Mouse (Mus musculus) midbrain, embryonic 10.5 days (tissue): Measurements from ENCODE around the gene Gfod2. TPM values are rescaled to one million over a fixed set of nuclear protein-coding genes. Genes with fewer than 3 reads are reported as not detected.

Experiments used
- DNase-seq: peaks from one replicate; pipeline ENCODE4 v3.0.0-alpha.2; 2017; ENCODE audit warnings: low spot score
- H3K27ac ChIP-seq: fragments of 300-500 bp; sonication (generic); replicated peaks from 2 replicates; pipeline ENCODE4 v1.5.1; 2016; ENCODE audit warnings: mild to moderate bottlenecking
- H3K27me3 ChIP-seq: fragments of 300-500 bp; sonication (generic); 2 replicates; pipeline ENCODE4 v1.6.1; 2016; ENCODE audit warnings: low read depth, mild to moderate bottlenecking; ENCODE audit not compliant: poor library complexity, severe bottlenecking
- H3K36me3 ChIP-seq: fragments of 300-500 bp; sonication (generic); 2 replicates; pipeline ENCODE4 v1.6.1; 2016; ENCODE audit warnings: mild to moderate bottlenecking, moderate library complexity
- H3K4me1 ChIP-seq: fragments of 300-500 bp; sonication (generic); 2 replicates; pipeline ENCODE4 v1.6.1; 2016
- H3K4me3 ChIP-seq: fragments of 300-500 bp; sonication (generic); 2 replicates; pipeline ENCODE4 v1.5.1; 2016; ENCODE audit warnings: mild to moderate bottlenecking, moderate library complexity
- H3K9me3 ChIP-seq: fragments of 300-500 bp; sonication (generic); replicated peaks from 2 replicates; pipeline ENCODE4 v1.6.1; 2016; ENCODE audit warnings: mild to moderate bottlenecking
- WGBS: fragments of 180-500 bp; shearing (Covaris S2); methylation state at CpG from one replicate; pipeline ENCODE4 v1.1.7; 2016; 5-methylcytosine and 5-hydroxymethylcytosine counted together
- polyA plus RNA-seq: library from polyadenylated mRNA; unstranded; fragments of >200 nt; fragmentation: Nextera tagmentation; extraction: Ambion mirVana; gene quantifications from 2 replicates; pipeline ENCODE4 v1.2.1, GENCODE M21; 2016

The Gfod2 gene
- polyA plus RNA-seq, 1 experiment from 2014 or later, result 35.0 TPM

DNA sequence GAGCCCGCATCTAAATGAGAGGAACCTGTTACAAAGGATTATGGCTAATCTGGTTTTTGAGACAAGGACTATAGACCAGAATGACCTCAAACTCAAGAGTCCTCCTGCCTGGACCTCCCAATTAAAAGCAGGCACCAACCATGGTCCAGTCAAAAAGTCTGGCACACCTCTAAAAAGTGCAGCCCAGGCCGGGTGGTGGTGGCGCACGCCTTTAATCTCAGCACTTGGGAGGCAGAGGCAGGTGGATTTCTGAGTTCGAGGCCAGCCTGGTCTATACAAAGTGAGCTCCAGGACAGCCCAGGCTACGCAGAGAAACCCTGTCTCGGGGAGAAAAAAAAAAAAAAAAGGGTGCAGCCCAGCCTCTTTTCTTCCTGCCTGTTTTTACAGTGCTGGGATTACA, 73.1 kb downstream of the Gfod2 start:
- no peaks in the 10 kb centered on the region for H3K27me3 ChIP-seq
- no peak overlapping the region for H3K4me3 ChIP-seq
- peaks cover 15% of the 10 kb centered on the region for H3K4me1 ChIP-seq
- 79% methylated on average over 7 of the region's 7 CpGs for WGBS
- no peaks in the 10 kb centered on the region for H3K9me3 ChIP-seq
- H3K36me3 ChIP-seq, result peaks cover 42% of the 10 kb centered on the region
- DNase-seq, result no peak
- no peak overlapping the region for H3K27ac ChIP-seq

DNA sequence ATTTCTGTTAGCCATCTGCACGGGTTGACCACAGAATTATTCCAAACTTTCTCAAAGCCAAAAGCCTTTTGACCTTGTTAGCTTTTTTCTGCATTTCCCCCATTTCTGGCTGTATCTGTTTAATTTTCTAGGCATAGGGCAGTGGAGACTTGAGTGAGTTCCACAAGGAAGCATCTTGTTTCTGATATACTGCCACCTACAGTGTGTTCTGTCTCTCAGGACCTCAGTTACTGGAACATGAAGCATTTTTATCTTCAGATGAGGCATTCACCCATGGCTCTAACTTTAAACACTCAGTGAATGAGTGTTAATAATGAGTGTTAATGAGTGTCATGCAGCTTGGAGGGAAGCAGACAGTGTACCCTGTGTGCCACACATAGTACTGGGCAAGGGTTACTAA, 80.6 kb downstream of the Gfod2 start:
- Histone ChIP-seq H3K27ac (no peak overlapping the region), H3K27me3 (no peaks in the 10 kb centered on the region), H3K4me3 (no peak overlapping the region), H3K9me3 (no peaks in the 10 kb centered on the region), H3K36me3 (peaks cover 98% of the 10 kb centered on the region), H3K4me1 (no peaks in the 10 kb centered on the region)
- DNase-seq, result no peak
- 88% methylated on average over 1 of the region's 1 CpGs for WGBS

Other genes starting within 250 kb of the Gfod2 start
- gene Hsd11b2, start 239.9 kb downstream of the Gfod2 start, polyA plus RNA-seq, result 28.8 and 30.2 TPM in 2 replicates
- 85.4 and 101 TPM in 2 replicates for gene Atp6v0d1, start 192.6 kb downstream of the Gfod2 start, polyA plus RNA-seq
- 15.9 and 20.0 TPM in 2 replicates for gene Ripor1, start 153.4 kb downstream of the Gfod2 start, polyA plus RNA-seq
- gene Ctcf, start 122.1 kb downstream of the Gfod2 start, polyA plus RNA-seq, result 137 TPM in 2 replicates
- 0.29 and 0.62 TPM in 2 replicates for gene Agrp, start 121.3 kb downstream of the Gfod2 start, polyA plus RNA-seq
- 2.0 and 3.5 TPM in 2 replicates for gene Carmil2, start 72.4 kb downstream of the Gfod2 start, polyA plus RNA-seq
- 76.5 and 89.9 TPM in 2 replicates for gene Acd, start 57.6 kb downstream of the Gfod2 start, polyA plus RNA-seq
- gene Pard6a, start 57.5 kb downstream of the Gfod2 start, polyA plus RNA-seq, result 25.9 and 28.2 TPM in 2 replicates
- not detected in 2 replicates for gene 4933405L10Rik, start 51.0 kb downstream of the Gfod2 start, polyA plus RNA-seq
- gene Enkd1, start 50.5 kb downstream of the Gfod2 start, polyA plus RNA-seq, result 45.1 and 52.7 TPM in 2 replicates
- 9.6 and 11.4 TPM in 2 replicates for gene Ranbp10, start 68.7 kb upstream of the Gfod2 start, polyA plus RNA-seq
- 0.22 and 0.23 TPM in 2 replicates for gene Tsnaxip1, start 69.1 kb upstream of the Gfod2 start, polyA plus RNA-seq
- gene Cenpt, start 94.6 kb upstream of the Gfod2 start, polyA plus RNA-seq, result 55.7 and 62.6 TPM in 2 replicates
- 82.2 and 88.1 TPM in 2 replicates for gene Thap11, start 96.5 kb upstream of the Gfod2 start, polyA plus RNA-seq
- gene Nutf2, start 101.9 kb upstream of the Gfod2 start, polyA plus RNA-seq, result 375 and 418 TPM in 2 replicates
- gene Edc4, start 122.2 kb upstream of the Gfod2 start, polyA plus RNA-seq, result 74.0 and 81.5 TPM in 2 replicates
- gene Nrn1l, start 134.9 kb upstream of the Gfod2 start, polyA plus RNA-seq, result 0.39 and 0.54 TPM in 2 replicates
- gene Pskh1, start 141.8 kb upstream of the Gfod2 start, polyA plus RNA-seq, result 29.9 and 32.2 TPM in 2 replicates
- gene Ctrl, start 175.2 kb upstream of the Gfod2 start, polyA plus RNA-seq, result 1.3 and 1.4 TPM in 2 replicates
- gene Psmb10, start 179.8 kb upstream of the Gfod2 start, polyA plus RNA-seq, result 29.1 TPM in 2 replicates
- gene Lcat, start 184.7 kb upstream of the Gfod2 start, polyA plus RNA-seq, result 1.0 and 1.2 TPM in 2 replicates
- 16.9 and 18.7 TPM in 2 replicates for gene Slc12a4, start 207.4 kb upstream of the Gfod2 start, polyA plus RNA-seq
- not detected in 2 replicates for gene Dpep3, start 220.8 kb upstream of the Gfod2 start, polyA plus RNA-seq
- 21.4 and 21.5 TPM in 2 replicates for gene Dus2, start 232.7 kb upstream of the Gfod2 start, polyA plus RNA-seq
- 0.17 TPM in 1 of 2 replicates, not detected in the other for gene Dpep2nb, start 247.3 kb upstream of the Gfod2 start, polyA plus RNA-seq